Mouse (Mus musculus): ENCODE measurements at regions not wholly inside any gene's neighbourhood (a gene's known extent, or its start where the extent isn't known, plus 50 kb on each side); places are given as distances from the start of the nearest gene placed in this dataset.
A peak's percentile ranks its signal among the peaks of the same experiment; 100 is the strongest.

- Histone ChIP-seq H3K4me3 (replicated peaks) (no peak overlapping the region), H3K4me1 (no peaks in the 10 kb centered on the region), H3K4me2 (no peak overlapping the region), H3K27ac (no peak overlapping the region), H3K36me3 (replicated peaks) (no peaks in the 10 kb centered on the region), H3K27me3 (peaks cover 29% of the 10 kb centered on the region), H3K9ac (no peak overlapping the region), H3K9me3 (no peaks in the 10 kb centered on the region)
- ATAC-seq (ENCODE audit: low FRiP score): no peak
- WGBS: 72% methylated on average over 6 of the region's 6 CpGs
Measured at GRCm38 (mm10) chrX:166766991-166767390, 181.5 kb upstream of the Egfl6 start.

GRCm38 (mm10) chrX:166765647-166766046, 180.1 kb upstream of the Egfl6 start:
- Histone ChIP-seq H3K9ac (no peak overlapping the region), H3K4me1 (no peaks in the 10 kb centered on the region), H3K4me2 (no peak overlapping the region), H3K36me3 (replicated peaks) (no peaks in the 10 kb centered on the region), H3K4me3 (replicated peaks) (no peak overlapping the region), H3K9me3 (no peaks in the 10 kb centered on the region), H3K27me3 (peaks cover 27% of the 10 kb centered on the region; the same call in 1 of the 2 replicates), H3K27ac (no peak overlapping the region)
- ATAC-seq (ENCODE audit: low FRiP score): no peak
- 73% methylated on average over 2 of the region's 2 CpGs for WGBS

GRCm38 (mm10) chrX:166762098-166762497, 176.6 kb upstream of the Egfl6 start:
- no peaks in the 10 kb centered on the region for H3K4me1 ChIP-seq
- peaks cover 32% of the 10 kb centered on the region; the same call in 1 of the 2 replicates for H3K27me3 ChIP-seq
- H3K9ac ChIP-seq: no peak overlapping the region
- H3K4me3 ChIP-seq (replicated peaks): no peak overlapping the region
- no peak for ATAC-seq (ENCODE audit: low FRiP score)
- 89% methylated on average over 2 of the region's 2 CpGs for WGBS
- H3K27ac ChIP-seq: no peak overlapping the region
- H3K36me3 ChIP-seq (replicated peaks): no peaks in the 10 kb centered on the region
- H3K4me2 ChIP-seq: no peak overlapping the region
- no peaks in the 10 kb centered on the region for H3K9me3 ChIP-seq

- H3K9me3 ChIP-seq: no peaks in the 10 kb centered on the region
- WGBS: 80% methylated on average over 1 of the region's 1 CpGs
Measured at GRCm38 (mm10) chrX:166757152-166757551, 171.6 kb upstream of the Egfl6 start.

GRCm38 (mm10) chrX:166754967-166755654, 169.6 kb upstream of the Egfl6 start:
- H3K27me3 ChIP-seq: peaks cover 30% of the 10 kb centered on the region; the same call in 1 of the 2 replicates
- ATAC-seq (ENCODE audit: low FRiP score): no peak
- 90% methylated on average over 3 of the region's 3 CpGs for WGBS

More at GRCm38 (mm10) chrX:166757152-166757551, 171.6 kb upstream of the Egfl6 start:
- Histone ChIP-seq H3K4me1 (no peaks in the 10 kb centered on the region), H3K36me3 (replicated peaks) (no peaks in the 10 kb centered on the region), H3K27ac (no peak overlapping the region), H3K4me2 (no peak overlapping the region), H3K27me3 (peaks cover 30% of the 10 kb centered on the region; the same call in 1 of the 2 replicates), H3K9ac (no peak overlapping the region), H3K4me3 (replicated peaks) (no peak overlapping the region)
- no peak for ATAC-seq (ENCODE audit: low FRiP score)

GRCm38 (mm10) chrX:166749055-166749679, 163.6 kb upstream of the Egfl6 start:
- 0 out of 2 replicates have a peak overlapping the region, but pooled peaks have one; percentile 59 for H3K27ac ChIP-seq
- no peaks in the 10 kb centered on the region for H3K36me3 ChIP-seq (replicated peaks)
- H3K4me2 ChIP-seq: no peak overlapping the region
- H3K4me3 ChIP-seq (replicated peaks): no peak overlapping the region
- 0 out of 2 replicates have a peak, but pooled peaks cover 3% of the 10 kb centered on the region for H3K4me1 ChIP-seq
- peak; percentile 73; the same call in 1 of the 2 replicates for ATAC-seq (ENCODE audit: low FRiP score)
- no peak overlapping the region for H3K9ac ChIP-seq
- 42% methylated on average over 8 of the region's 8 CpGs for WGBS
- H3K9me3 ChIP-seq: no peaks in the 10 kb centered on the region
- peaks cover 17% of the 10 kb centered on the region; the same call in 1 of the 2 replicates for H3K27me3 ChIP-seq

More at GRCm38 (mm10) chrX:166754967-166755654, 169.6 kb upstream of the Egfl6 start:
- H3K4me1 ChIP-seq: no peaks in the 10 kb centered on the region
- H3K9me3 ChIP-seq: no peaks in the 10 kb centered on the region
- no peaks in the 10 kb centered on the region for H3K36me3 ChIP-seq (replicated peaks)
- no peak overlapping the region for H3K4me2 ChIP-seq
- H3K9ac ChIP-seq: no peak overlapping the region
- no peak overlapping the region for H3K27ac ChIP-seq
- no peak overlapping the region for H3K4me3 ChIP-seq (replicated peaks)

- ATAC-seq (ENCODE audit: low FRiP score): no peak
- no peaks in the 10 kb centered on the region for H3K36me3 ChIP-seq (replicated peaks)
- no peak overlapping the region for H3K4me2 ChIP-seq
- H3K4me3 ChIP-seq (replicated peaks): no peak overlapping the region
- no peak overlapping the region for H3K9ac ChIP-seq
- H3K27ac ChIP-seq: no peak overlapping the region
- H3K27me3 ChIP-seq: peaks cover 35% of the 10 kb centered on the region
- peaks cover 8% of the 10 kb centered on the region for H3K4me1 ChIP-seq
- WGBS: 82% methylated on average over 2 of the region's 2 CpGs
- H3K9me3 ChIP-seq: no peaks in the 10 kb centered on the region
Measured at GRCm38 (mm10) chrX:166731354-166731753, 145.8 kb upstream of the Egfl6 start.

- 42% methylated on average over 2 of the region's 2 CpGs for WGBS
- H3K9me3 ChIP-seq: no peaks in the 10 kb centered on the region
- H3K9ac ChIP-seq: no peak overlapping the region
- no peak overlapping the region for H3K4me2 ChIP-seq
- no peaks in the 10 kb centered on the region for H3K36me3 ChIP-seq (replicated peaks)
- peaks cover 42% of the 10 kb centered on the region for H3K27me3 ChIP-seq
- H3K27ac ChIP-seq: no peak overlapping the region
- no peak overlapping the region for H3K4me3 ChIP-seq (replicated peaks)
- H3K4me1 ChIP-seq: peaks cover 8% of the 10 kb centered on the region
- peak; percentile 54; the same call in 1 of the 2 replicates for ATAC-seq (ENCODE audit: low FRiP score)
Measured at GRCm38 (mm10) chrX:166728622-166728928, 143.1 kb upstream of the Egfl6 start.

GRCm38 (mm10) chrX:166727823-166728621, 142.5 kb upstream of the Egfl6 start:
- H3K4me2 ChIP-seq: no peak overlapping the region
- peak; percentile 90 for ATAC-seq (ENCODE audit: low FRiP score)
- H3K27ac ChIP-seq: 0 out of 2 replicates have a peak overlapping the region, but pooled peaks have one; percentile 53
- H3K9me3 ChIP-seq: no peaks in the 10 kb centered on the region
- no peak overlapping the region for H3K9ac ChIP-seq
- WGBS: 19% methylated on average over 7 of the region's 7 CpGs
- peaks cover 8% of the 10 kb centered on the region for H3K4me1 ChIP-seq
- no peak overlapping the region for H3K4me3 ChIP-seq (replicated peaks)
- no peaks in the 10 kb centered on the region for H3K36me3 ChIP-seq (replicated peaks)
- H3K27me3 ChIP-seq: peaks cover 42% of the 10 kb centered on the region

- H3K9me3 ChIP-seq: no peaks in the 10 kb centered on the region
- ATAC-seq (ENCODE audit: low FRiP score): no peak
- no peak overlapping the region for H3K4me2 ChIP-seq
- H3K36me3 ChIP-seq (replicated peaks): no peaks in the 10 kb centered on the region
- H3K4me3 ChIP-seq (replicated peaks): no peak overlapping the region
- H3K4me1 ChIP-seq: peaks cover 8% of the 10 kb centered on the region
- peaks cover 42% of the 10 kb centered on the region for H3K27me3 ChIP-seq
- 56% methylated on average over 6 of the region's 6 CpGs for WGBS
- H3K27ac ChIP-seq: no peak overlapping the region
- no peak overlapping the region for H3K9ac ChIP-seq
Measured at GRCm38 (mm10) chrX:166725761-166726503, 140.4 kb upstream of the Egfl6 start.

GRCm38 (mm10) chrX:166718075-166718474, 132.6 kb upstream of the Egfl6 start:
- no peak overlapping the region for H3K9ac ChIP-seq
- no peaks in the 10 kb centered on the region for H3K9me3 ChIP-seq
- no peaks in the 10 kb centered on the region for H3K4me1 ChIP-seq
- no peaks in the 10 kb centered on the region for H3K36me3 ChIP-seq (replicated peaks)
- H3K4me2 ChIP-seq: no peak overlapping the region
- peaks cover 25% of the 10 kb centered on the region for H3K27me3 ChIP-seq
- no peak overlapping the region for H3K4me3 ChIP-seq (replicated peaks)
- ATAC-seq (ENCODE audit: low FRiP score): no peak
- H3K27ac ChIP-seq: no peak overlapping the region

GRCm38 (mm10) chrX:166709306-166709705, 123.8 kb upstream of the Egfl6 start:
- Histone ChIP-seq H3K4me1 (no peaks in the 10 kb centered on the region), H3K27ac (no peak overlapping the region), H3K9ac (no peak overlapping the region), H3K36me3 (replicated peaks) (no peaks in the 10 kb centered on the region), H3K27me3 (peaks cover 30% of the 10 kb centered on the region), H3K9me3 (no peaks in the 10 kb centered on the region), H3K4me3 (replicated peaks) (no peak overlapping the region), H3K4me2 (no peak overlapping the region)
- ATAC-seq (ENCODE audit: low FRiP score): no peak
- WGBS: 81% methylated on average over 2 of the region's 2 CpGs

All from forebrain, embryonic 12.5 days (tissue).